Mouse (Mus musculus) adrenal gland, postnatal 10 days (tissue): ENCODE measurements at regions not wholly inside any gene's neighbourhood (a gene's known extent, or its start where the extent isn't known, plus 50 kb on each side); places are given as distances from the start of the nearest gene placed in this dataset.

Source experiments
- DNase-seq: peaks from one replicate; pipeline ENCODE4 v3.0.0; 2021; ENCODE audit warnings: mixed read lengths

GRCm38 (mm10) chr3:102386091-102386490 is 83.6 kb upstream of the Ngf start:
- DNase-seq = no peak

GRCm38 (mm10) chr3:102384596-102384995 is 85.1 kb upstream of the Ngf start:
- no peak for DNase-seq

- no peak for DNase-seq
These were observed 86.0 kb upstream of the Ngf start for GRCm38 (mm10) chr3:102383671-102384070.

GRCm38 (mm10) chr3:102381683-102382082 is 88.0 kb upstream of the Ngf start:
- DNase-seq = no peak

- DNase-seq = no peak
These were observed 95.2 kb upstream of the Ngf start for GRCm38 (mm10) chr3:102374381-102375060.

GRCm38 (mm10) chr3:102372205-102372899 is 97.4 kb upstream of the Ngf start:
- no peak for DNase-seq

GRCm38 (mm10) chr3:102366188-102366587 is 103.5 kb upstream of the Ngf start:
- DNase-seq = peak; percentile 43

- DNase-seq = no peak
These were observed 105.3 kb upstream of the Ngf start for GRCm38 (mm10) chr3:102364326-102364935.

GRCm38 (mm10) chr3:102360732-102361280 is 108.9 kb upstream of the Ngf start:
- no peak for DNase-seq

GRCm38 (mm10) chr3:102358801-102359200 is 110.9 kb upstream of the Ngf start:
- no peak for DNase-seq

GRCm38 (mm10) chr3:102357062-102357610 is 112.6 kb upstream of the Ngf start:
- peak; percentile 15 for DNase-seq

GRCm38 (mm10) chr3:102355352-102355751 is 114.4 kb upstream of the Ngf start:
- DNase-seq = no peak

GRCm38 (mm10) chr3:102354771-102355170 is 114.9 kb upstream of the Ngf start:
- DNase-seq = no peak

GRCm38 (mm10) chr3:102353277-102353900 is 116.3 kb upstream of the Ngf start:
- DNase-seq = no peak

GRCm38 (mm10) chr3:102346077-102346476 is 123.6 kb upstream of the Ngf start:
- DNase-seq = no peak

GRCm38 (mm10) chr3:102345291-102345690 is 124.4 kb upstream of the Ngf start:
- DNase-seq = no peak

GRCm38 (mm10) chr3:102340731-102341130 is 129.0 kb upstream of the Ngf start:
- DNase-seq = no peak

- DNase-seq = no peak
These were observed 131.8 kb upstream of the Ngf start for GRCm38 (mm10) chr3:102337881-102338280.

- DNase-seq = no peak
These were observed 131.7 kb upstream of the Vangl1 start for GRCm38 (mm10) chr3:102336184-102336583.

GRCm38 (mm10) chr3:102335146-102335545 is 130.7 kb upstream of the Vangl1 start:
- DNase-seq = peak; percentile 67

- DNase-seq = no peak
These were observed 127.7 kb upstream of the Vangl1 start for GRCm38 (mm10) chr3:102332221-102332620.

- no peak for DNase-seq
These were observed 114.8 kb upstream of the Vangl1 start for GRCm38 (mm10) chr3:102319331-102319730.
